Mouse (Mus musculus): ENCODE data around the gene Pithd1. TPM values are rescaled to one million over a fixed set of nuclear protein-coding genes. Genes with fewer than 3 reads are reported as not detected.

The Pithd1 gene
- 10 to 100 TPM; 20.4 to 21.4 TPM for total RNA-seq (2021)
- long read RNA-seq, experiment 1, transcript Pithd1-201 (6 exons, 1,700 nt), result major isoform, 58 of 59 reads
- long read RNA-seq, experiment 1, partial matches to known transcripts, result 0 of 59 reads
- long read RNA-seq, experiment 1, other reads (novel, unspliced or antisense), result 1 of 59 reads
- long read RNA-seq, experiment 2, transcript Pithd1-201 (6 exons, 1,700 nt), result major isoform, 52 of 55 reads
- long read RNA-seq, experiment 2, partial matches to known transcripts, result 0 of 55 reads
- long read RNA-seq, experiment 2, other reads (novel, unspliced or antisense), result 3 of 55 reads

DNA sequence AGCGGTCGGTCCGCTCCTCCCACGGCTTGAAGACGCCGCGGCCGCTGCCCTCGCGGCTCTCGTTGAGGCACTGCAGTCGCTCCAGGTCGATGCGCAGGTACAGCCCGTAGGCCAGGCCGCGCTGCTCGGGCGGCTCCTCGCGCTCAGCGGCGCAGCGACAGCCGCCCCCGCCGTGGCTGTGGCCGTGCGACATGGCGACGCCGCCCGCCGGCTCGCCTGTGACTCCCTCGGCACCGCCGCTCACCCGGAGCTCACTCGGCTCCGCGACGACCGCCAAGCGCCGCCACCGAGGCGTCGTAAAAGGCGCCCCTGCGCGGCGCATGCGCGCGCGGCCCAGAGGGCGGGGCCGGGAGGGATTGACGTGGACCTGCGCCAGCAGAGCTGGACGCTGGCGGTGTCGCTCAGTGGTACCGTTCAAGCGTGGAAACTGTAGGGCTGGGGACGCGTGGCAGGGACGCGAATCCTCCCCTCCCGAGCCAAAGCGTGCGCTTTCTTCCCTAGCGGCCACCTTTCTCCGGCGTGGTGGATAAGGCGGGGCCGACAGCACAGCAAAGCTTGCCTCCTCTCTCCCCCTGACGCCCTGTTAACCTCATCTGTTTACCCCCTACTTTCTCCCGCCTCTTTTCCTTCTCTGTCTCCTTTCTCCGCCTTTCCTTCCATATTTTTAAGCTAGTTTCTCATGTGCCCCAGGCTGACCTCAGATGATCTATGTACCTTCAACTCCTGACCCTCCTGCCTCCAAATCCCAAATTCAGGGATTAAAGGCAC, at the start of gene Pithd1:
Gene Pithd1, minus strand, starts transcription at position 322 of the 768 bp plus-strand sequence.
- intact Hi-C loops (cut with DNase I; ENCODE audit: low total_unique reads), result no loop called here
- peak; percentile 90 for DNase-seq

GRCm38 (mm10) chr4:136035078-136035477, 48.0 kb upstream of the Pithd1 start:
- intact Hi-C loops (cut with DNase I; ENCODE audit: low total_unique reads), result no loop called here
- DNase-seq, result no peak

DNA sequence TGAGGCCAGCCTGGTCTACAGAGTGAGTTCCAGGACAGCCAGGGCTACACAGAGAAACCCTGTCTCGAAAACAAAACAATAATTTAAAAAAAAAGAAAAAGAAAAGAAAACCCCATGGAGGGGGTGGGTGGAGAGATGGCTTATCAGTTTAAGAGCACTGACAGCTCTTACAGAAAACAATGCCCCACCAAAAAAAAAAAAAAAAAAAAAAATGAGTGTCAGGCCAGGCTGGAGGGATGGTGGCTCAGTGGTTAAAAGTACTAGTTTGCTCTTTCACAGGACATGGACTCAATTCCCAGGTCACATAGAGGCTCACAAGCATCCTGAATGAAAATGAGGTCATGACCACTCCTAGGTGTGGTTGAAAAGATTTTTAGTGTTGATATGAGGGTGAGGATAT, 46.2 kb upstream of the Pithd1 start:
- intact Hi-C loops (cut with DNase I; ENCODE audit: low total_unique reads), result no loop called here
- no peak for DNase-seq

DNA sequence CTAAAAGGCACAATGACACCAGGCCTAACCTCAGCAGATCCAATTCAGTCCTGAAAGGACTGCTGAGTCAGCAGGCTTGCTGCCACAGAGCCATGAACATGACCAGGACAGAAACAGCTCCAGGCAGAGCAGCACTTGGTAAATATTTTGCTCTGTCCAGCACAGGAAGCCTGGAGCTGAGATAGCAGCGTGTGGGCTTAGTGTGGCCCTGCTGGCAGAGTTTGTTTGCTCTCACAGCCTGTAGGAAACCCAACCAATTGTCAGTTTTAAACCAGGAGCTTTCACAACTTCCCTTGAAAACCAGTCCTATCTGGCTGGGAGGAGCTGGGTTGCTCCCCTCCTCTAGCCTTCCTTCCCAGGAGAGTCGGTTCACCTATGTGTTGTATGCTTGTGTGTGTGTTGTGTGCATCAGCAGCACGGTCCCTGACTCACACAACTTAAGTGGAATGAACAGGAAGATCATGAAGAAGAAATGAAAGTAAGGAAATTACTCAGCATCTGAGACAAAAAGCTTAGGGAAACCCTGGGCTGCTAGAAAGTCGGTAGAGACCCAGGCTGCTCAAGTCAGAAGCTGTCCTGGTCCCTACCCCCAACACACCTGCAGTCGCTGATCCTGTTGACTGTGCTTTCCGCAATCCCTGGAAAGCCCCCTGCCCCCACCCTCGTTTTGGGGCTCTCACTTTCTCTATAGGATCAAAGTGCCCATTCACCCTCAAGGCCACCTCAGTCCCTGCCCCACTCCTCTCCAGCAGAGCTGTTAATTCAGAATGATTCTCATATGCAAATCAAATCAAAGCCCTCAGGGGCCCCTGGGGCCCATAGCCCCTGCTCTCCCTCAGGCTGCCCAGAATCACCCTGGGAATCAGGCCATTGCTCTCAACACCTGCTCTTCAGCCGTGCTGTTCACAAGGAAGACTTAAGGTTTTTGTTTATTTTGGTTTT, 44.2 kb upstream of the Pithd1 start:
- DNase-seq, result peak; percentile 44
- intact Hi-C loops (cut with DNase I; ENCODE audit: low total_unique reads), result no loop called here

- no peak for DNase-seq
- intact Hi-C loops (cut with DNase I; ENCODE audit: low total_unique reads), result no loop called here
Measured at GRCm38 (mm10) chr4:136028689-136029088, 41.6 kb upstream of the Pithd1 start.

DNA sequence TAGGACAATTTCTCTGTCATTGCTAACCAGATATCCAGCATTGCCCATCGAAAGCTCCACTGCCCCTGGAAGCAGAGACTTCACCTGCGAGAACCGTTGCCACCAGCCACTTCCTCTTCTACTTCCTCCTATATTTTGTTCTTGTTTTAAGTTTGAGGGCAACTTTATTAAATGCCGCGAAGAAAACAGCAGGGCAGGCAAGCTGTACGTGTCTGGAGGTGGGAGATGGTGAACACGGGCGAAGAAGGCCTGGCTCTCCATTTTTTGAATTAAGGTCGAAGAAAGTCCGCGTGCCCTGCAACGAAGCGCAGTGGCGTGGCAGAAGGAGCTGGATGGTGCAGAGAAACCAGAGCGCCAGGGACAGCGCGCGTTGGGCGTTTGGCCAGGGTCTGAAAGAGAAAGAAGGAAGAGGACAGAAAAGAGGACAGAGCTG, 41.1 kb upstream of the Pithd1 start:
- DNase-seq, result no peak
- intact Hi-C loops (cut with DNase I; ENCODE audit: low total_unique reads), result no loop called here

GRCm38 (mm10) chr4:136027416-136028131, 40.5 kb upstream of the Pithd1 start:
- no peak for DNase-seq
- intact Hi-C loops (cut with DNase I; ENCODE audit: low total_unique reads), result no loop called here

DNA sequence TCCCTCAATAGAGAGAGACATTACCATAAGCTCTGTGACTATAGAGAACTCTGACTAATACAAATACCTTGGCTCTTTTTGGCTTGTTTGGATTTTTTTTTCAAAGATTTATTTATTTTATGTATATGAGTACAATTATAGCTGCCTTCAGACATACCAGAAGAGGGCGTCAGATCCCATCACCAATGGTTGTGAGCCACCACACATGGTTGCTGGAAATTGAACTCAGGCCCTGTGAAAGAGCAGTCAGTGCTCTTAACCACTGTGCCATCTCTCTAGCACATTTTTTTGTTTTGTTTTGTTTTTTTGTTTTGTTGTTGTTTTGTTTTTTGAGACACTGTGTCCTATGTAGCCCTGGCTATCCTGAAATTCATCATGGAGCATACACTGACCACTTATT, 38.3 kb upstream of the Pithd1 start:
- intact Hi-C loops (cut with DNase I; ENCODE audit: low total_unique reads), result no loop called here
- no peak for DNase-seq

GRCm38 (mm10) chr4:136022924-136023323, 35.9 kb upstream of the Pithd1 start:
- intact Hi-C loops (cut with DNase I; ENCODE audit: low total_unique reads), result no loop called here
- peak; percentile 12 for DNase-seq

GRCm38 (mm10) chr4:136021549-136022047, 34.5 kb upstream of the Pithd1 start, which contains the start of gene Eloa:
Gene Eloa, minus strand, starts transcription at chr4:136021763.
- peak; percentile 100 for DNase-seq
- intact Hi-C loops (cut with DNase I; ENCODE audit: low total_unique reads), result no loop called here

DNA sequence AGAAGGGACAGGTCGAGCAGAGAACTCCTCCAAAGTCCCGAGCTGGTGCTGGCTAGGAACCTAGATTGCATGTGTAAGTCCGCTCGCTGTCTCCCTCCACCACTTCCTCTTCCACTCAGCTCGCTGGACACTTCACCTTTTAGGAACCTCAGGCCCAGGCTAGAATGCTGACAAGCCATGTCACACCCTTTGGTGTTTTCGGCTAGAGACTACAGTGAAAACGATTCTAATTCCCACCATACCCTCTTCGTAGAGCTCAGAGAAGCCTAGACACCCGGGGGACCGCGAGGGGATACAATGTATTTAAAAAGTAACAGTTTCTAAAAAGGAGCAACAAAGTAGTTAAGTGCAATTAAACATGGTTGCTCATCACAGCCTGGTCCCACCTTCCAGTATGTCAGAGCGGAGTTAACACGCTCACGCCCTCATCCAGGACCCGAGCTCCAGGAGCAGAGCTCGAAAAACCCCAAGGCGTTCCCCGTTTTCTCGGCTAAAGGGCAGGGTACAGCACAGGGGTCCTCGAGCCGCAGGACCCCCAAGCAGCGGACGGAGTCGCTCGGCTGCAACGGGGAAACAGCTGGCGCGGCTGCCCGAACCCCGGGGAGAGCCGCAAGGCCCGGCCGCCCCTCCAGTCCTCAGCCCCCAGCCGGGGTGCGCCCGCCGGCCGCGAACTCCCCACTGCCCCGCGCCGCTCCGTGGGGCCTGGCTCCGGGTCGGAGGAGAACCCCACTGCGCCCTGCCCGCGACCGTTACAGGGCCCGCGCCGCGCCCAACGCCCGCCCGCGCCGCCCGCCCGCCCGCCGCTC, 33.9 kb upstream of the Pithd1 start:
- intact Hi-C loops (cut with DNase I; ENCODE audit: low total_unique reads), result no loop called here
- DNase-seq, result no peak

DNA sequence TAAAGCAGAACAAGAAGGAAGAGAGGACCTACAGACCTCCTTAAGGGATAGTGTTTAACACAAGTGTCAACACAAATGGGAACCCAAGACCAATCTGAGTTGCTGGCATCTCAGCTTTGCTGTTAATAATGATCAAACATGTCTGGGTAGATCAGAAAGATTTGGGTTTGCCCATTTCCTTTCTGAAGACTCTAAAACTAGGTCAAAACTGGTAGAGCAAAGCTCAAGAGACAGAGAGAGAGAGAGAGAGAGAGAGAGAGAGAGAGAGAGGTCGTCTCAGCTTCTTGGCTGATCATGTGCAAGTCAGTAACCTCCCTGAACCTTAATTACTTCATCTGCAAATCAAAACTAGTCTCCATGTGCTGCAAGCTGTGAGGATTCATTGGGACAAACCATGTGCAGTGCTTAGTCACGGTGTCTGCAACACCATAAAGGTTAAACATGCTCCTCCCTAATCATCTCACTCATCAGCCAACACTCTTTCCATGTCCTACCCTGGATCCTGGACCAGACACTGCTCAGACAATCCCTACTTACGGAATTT, 29.1 kb upstream of the Pithd1 start:
- intact Hi-C loops (cut with DNase I; ENCODE audit: low total_unique reads), result no loop called here
- no peak for DNase-seq

GRCm38 (mm10) chr4:136010586-136010985, 23.5 kb upstream of the Pithd1 start:
- no peak for DNase-seq
- intact Hi-C loops (cut with DNase I; ENCODE audit: low total_unique reads), result no loop called here

GRCm38 (mm10) chr4:136008782-136009447, 21.9 kb upstream of the Pithd1 start:
- DNase-seq, result no peak
- intact Hi-C loops (cut with DNase I; ENCODE audit: low total_unique reads), result no loop called here

GRCm38 (mm10) chr4:136006821-136007220, 19.8 kb upstream of the Pithd1 start:
- intact Hi-C loops (cut with DNase I; ENCODE audit: low total_unique reads), result no loop called here
- no peak for DNase-seq

DNA sequence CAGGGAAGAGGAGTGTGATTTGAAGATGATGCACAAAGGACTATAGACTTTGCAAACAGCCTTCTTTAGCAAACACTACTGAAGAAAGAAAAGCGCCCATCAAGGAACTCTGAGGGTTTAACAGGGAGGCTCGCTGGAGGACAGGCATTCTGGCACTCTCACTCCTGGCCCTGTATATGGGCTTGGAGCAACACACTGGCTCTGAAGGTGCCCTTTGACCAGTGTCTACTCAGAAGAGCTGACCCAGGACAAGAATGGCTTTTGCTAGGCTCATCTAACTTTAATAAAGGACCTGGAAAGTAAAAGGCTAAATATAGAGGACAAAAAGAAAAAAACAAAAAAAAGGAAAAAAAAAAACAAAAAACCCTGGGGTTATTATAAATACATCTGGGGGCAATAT, 17.9 kb upstream of the Pithd1 start:
- intact Hi-C loops (cut with DNase I; ENCODE audit: low total_unique reads), result no loop called here
- no peak for DNase-seq

DNA sequence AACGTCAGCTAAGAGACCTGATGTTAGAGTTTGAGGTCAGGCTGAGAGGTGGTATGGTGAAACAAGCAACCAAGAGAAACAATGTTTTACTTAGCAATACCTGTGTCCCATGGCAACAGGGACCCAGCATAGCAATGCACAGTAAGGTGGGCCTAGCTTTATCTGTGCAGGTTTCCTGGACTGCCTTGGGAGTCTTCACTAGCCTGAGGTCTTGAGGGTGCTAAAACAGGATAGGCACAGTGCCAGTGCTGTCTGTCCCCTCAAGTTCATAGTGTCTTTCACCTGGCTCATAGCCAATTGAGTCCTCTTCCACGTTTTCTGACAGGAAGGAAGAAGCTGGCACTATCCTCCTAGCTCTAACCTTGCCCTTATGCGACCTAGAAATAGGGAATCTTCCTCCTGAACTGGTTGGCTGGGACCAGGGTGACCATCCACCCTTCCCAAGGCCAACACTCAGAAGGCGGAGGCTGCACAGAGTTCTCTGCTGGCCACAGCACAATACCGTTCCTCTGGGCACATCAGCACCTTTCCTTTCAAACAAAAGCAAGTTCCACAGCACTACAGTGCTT, 17.1 kb upstream of the Pithd1 start:
- no peak for DNase-seq
- intact Hi-C loops (cut with DNase I; ENCODE audit: low total_unique reads), result no loop called here

Measured in gastrocnemius, postnatal 14 days (tissue).